Mouse (Mus musculus): ENCODE data around the gene Phlda3. TPM values are rescaled to one million over a fixed set of nuclear protein-coding genes. Genes with fewer than 3 reads are reported as not detected.

The Phlda3 gene
- polyA plus RNA-seq, 3 experiments from 2014 or later: 0.94 to 7.2 TPM; not detected in 1

DNA sequence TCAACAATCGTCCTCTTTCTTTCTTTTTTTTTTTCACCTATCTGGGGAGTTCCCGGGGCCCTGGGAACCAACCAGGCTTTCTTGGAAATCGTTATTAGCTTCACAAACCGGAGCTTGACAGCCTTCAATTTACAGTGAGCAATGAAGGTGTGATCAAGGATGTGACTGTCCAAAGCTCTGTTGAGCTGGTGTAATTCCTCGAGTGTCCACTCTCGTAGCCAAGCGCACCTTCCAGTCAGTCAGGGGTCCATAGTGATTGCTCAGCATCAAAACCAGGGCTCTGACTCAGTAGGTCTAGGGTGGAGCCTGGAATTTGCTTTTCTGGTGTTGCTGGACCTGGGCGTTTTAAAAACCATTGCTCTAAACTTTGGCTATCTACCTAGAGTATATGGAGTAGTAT is 5.7 kb upstream of the Phlda3 start:
- no peak for ATAC-seq

DNA sequence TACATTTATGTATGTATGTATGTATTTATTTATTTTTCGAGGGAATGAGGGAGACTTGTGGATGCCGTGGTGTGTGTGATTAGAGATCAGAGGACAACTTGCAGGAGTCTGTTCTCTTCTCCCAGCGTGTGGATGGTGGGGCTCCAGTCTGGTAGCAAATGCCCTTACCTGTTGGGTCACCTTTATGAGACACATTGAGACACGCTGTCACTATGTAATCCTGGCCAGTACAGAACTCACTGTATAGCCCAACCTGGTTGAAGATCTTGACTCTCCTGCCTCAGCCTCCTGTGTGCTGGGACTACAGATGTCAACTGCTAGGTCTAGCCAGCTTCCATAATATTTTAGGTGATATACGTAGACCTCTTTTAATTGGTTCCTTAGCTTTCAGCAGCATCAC is 4.2 kb upstream of the Phlda3 start:
- ATAC-seq: no peak

DNA sequence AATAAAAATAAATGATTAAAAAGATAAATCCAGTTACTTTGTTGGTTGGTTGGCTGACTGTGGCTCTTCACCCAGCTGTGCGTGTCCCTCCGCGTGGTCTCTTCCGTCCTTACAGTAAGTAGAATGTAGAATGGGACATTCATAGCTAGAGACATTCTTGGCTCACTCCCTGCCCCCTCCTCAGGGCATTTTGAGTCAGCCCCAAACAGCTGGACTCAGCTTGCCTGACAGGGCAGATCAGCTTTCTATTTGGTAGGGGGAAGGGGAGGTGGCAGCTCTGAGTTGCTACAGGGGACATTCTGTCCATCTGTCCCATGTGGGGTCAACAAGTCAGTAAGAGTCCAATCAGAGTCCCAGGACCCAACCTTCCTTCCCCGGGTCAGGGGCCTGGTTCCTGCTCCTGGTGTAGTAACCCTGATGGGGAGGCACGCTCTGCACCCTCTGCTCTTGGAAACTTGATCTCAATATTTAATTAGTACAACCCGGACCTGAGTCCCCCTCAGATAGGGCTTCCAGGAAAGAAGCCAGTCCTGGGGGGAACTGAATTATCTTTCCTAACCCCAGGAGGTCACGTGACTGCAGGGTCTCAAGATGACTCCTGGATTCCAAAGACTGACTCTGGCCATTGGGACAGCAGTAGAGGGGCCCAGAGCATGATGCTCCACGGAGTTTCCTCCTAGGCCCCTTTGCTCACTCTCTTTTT is 2.3 kb upstream of the Phlda3 start:
- no peak for ATAC-seq

DNA sequence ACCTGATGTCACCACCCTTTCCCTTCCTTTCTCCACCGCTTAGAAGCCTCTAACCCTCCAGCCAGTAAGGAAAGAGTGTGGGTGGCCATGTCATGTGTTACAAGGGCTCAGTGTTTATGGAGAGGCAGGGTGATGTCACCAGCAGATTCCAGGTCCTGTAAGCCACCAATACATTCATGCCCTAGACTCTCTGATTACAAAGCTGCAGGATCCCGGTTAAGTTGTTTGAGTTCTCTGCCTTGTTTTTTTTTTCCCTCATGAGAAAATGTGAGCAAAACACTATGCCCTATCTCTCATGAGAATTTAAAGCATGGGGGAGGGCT is 1.8 kb upstream of the Phlda3 start:
- ATAC-seq: no peak

DNA sequence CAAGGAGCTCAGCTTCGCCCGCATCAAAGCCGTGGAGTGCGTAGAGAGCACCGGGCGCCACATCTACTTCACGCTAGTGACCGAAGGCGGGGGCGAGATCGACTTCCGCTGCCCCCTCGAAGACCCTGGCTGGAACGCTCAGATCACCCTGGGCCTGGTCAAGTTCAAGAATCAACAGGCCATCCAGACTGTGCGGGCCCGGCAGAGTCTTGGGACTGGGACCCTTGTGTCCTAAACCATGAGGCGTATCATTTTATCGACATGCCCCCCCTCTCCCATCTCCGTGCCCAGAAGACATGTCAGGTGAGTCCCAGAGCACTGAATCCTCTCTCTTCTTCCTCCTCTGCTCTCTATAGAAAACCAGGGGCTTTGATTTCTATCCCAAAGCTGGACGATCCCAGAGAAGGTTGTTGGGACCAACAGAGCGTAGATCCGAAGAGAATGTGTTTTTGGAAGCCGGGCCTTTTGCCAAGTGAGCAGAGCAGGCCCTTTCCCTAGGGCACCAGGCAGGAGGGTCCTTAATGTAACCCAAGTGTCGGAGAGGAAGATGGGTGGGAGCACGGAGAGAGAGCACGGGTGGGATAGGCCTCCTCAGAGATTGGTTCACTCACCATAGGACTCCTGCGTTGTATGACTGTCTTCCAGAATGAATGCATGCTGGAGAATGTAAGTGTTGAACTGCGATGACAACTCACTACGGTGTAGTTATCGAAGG is 830 bp downstream of the Phlda3 start:
- ATAC-seq: no peak

DNA sequence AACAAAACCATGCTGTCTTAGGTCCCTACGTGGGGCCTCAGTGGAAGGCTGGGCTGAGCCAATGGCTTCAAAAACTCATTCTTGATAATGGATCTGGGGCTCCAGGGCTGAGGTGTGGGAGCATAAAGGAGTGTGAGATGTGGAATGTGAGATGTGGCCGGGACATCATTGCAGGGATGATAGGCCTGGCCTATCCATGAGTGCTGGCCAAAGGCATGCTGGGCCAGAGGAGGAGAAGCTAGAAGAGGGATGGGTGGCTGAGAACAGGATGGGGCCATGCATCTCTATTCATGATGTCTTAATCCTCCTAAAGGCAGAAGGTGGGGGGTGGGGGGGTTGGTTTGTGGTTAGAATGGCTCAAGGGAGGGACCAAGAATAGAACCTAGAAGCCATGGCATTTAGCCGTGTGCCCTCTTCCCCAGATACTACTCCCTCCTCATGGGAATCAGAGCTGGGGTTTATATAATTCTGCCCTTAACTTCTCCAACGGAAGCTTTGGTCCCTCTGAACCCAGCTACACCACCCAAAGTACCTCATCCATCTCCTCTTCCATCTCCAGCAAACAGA is 1.5 kb downstream of the Phlda3 start:
- ATAC-seq: no peak

DNA sequence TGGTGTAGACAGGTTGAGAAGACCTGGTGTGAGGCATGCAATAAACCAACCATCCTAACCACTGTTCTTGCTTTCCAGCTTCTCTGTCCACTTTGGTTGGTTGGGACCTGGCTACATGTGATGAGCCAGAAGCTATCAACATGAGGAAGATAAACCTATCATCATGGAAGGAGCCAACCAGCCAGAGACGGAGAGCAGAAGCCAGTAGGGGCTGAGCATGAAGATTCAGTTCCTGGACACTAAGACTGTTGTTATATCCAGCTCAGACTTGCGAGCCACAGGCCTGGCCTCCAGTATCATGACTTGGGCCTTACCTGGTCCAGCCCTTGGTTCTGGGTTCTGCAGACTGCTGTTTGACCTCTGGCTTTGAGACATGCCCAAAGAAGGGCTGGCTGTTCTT is 2.5 kb downstream of the Phlda3 start:
- ATAC-seq: no peak

DNA sequence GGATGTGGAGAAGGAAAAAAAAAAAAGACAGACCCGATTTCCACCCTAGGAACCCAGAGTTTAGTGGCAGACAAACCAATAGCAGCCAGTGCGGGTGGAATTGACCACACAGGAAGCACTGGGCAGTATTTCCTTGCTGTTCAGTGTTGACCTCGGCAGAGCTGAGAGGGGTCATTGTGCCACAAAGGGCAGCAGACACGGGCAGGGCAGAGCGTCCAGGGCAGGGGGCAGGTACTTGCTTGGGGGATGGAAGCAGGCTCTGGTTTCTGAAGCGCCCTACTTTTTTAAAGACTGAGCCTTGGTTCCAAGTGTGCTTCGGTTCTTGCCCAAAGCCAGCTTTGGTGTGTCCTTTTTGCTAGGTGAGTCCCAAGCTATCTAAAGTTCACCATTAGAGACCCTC is 4.3 kb downstream of the Phlda3 start:
- ATAC-seq: no peak

DNA sequence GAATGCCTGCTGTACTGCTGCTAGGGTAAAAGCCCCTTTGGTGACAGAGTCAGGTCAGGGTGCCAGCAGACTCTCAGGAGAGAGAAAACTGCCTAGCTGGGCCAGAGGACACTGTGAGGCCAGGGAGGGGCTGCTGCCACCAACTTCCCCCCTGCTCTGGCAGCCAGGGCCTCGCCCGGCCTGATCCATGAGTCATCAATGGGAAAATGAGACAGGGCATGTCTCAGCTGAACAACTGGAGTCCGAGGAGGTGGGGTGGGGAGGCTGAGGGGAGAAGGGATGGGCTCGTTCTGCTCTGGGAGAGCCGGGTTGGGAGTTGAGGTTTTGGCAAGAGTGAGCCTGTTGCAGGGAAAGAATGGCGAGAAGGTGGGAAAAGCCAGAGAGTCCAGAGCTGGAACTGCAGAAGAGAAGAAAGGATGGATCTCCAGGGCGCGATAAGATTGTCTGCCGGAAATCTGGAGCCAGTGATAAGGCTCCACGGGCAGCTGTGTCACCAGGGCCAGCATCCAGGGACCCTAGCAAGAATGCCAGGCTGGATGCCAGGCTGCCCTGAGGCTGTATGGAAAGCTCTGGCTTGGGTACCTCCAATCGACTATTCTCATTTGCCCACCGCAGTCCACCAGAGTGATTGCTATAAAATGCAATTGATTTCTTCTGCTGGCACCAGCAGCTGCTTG is 5.1 kb downstream of the Phlda3 start:
- no peak for ATAC-seq

DNA sequence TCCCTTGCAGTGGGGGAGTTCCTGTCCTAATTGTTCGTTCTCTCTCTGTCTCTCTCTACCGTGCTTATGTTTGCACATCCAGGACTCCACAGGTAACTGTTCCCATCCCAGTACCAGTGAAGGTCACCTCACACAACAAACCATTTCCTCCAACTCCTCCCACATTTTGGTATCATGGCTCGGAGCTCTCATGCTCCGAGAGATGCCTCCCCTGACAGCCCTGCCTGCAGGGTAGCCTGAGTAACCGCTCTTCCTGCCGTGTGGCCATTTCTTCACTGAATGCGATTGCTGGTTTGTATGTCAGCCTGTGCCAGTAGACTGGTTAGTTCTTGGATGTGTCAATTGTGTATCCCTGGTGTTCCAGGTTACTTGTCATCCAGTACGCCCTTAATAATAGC is 5.7 kb downstream of the Phlda3 start:
- no peak for ATAC-seq

DNA sequence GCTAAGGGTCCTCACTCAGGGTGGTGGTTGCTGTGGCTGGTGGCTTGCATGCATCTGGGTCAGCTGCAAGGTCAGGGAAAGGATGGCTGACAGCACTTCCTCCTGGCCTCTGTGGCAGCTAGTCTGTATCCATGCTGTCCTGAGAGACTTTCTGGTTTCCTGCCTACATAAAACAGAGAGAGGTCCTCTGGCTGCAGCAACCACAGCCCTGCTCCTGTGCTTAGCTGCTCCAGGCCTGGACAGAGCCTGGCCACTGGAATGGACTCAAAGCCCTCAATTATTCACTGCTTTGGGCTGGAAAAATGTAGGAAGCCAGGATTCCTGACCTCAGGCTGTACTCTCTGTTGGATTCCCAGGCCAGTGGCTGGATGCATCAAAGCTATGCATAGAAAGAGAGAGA is 10.7 kb downstream of the Phlda3 start:
- ATAC-seq: no peak

DNA sequence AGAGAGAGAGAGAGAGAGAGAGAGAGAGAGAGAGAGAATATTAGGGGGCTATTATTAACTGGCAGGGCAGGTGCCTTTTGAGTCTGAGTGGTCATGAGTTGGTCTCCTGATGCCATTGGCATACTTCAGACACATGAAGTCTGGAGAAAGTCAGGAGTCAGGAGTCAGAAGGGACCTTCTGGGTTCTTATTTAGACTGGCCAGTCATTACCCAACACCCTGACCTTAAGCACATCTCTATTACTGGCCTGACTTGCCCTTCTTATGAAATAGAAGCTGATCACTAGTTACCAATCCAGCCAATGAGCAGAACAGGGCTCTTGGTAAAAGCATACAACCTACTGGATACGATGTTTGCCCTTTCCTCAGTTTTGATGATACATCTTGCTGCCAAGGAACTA is 11.1 kb downstream of the Phlda3 start:
- ATAC-seq: no peak

DNA sequence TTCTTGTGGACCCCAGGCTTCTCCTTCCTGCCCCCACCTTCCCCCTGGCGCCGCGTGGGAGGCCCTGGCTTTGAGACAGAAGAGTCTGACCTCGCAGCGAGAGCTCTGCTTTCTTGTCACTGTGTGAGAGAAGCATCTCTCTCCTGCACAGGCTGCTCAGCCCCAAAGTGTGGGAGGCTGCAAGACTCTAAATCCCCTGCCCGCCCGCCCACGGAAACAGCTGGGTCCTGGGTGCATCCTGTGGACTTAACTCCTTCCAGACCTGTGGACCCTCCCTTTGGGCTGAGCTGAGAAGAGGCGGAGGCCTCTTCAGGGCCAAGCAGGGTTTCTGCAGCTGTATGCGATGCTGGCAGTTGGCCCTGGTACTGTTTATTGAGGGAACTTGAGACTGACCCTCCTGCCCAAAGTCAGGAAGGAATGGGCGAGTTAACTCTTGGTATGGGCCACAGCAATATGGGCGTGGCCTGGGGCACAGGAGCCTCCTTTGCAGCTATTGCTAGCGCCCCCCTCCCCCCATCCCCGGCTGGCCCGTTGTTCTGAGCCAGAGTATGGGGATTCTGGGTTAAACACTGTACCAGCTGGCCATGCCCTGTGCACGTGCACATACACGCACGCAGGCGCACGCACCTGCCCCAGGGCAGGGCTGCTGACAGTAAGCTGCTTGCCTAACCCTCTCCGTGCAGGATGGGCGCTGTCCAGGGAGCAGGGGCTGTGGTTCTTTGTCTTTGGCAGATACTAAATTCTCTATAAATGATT is 13.0 kb downstream of the Phlda3 start, which contains the start of gene Tnni1:
Tnni1 (plus strand) TSS at position 655 of the 756 bp plus-strand sequence.
- ATAC-seq: no peak

DNA sequence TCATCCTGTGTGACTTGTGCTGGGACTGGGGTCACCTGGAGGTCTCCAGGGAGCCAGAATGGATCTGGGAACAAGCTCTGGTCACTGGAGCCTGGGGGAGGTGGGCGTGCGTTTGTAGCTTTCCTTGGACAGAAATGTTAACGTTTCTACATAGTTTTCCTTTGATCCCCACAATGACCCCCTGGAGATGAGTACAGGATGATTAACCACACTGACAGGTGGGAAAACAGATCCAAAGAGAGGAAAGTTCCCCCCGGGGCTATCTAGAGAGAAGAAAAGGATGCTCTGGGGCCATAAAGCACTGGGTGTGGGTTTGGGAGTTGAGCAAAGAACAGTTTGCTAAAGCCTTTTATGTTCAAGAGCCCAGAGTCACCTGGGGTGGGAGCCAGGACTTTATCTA is 14.7 kb downstream of the Phlda3 start:
- no peak for ATAC-seq

DNA sequence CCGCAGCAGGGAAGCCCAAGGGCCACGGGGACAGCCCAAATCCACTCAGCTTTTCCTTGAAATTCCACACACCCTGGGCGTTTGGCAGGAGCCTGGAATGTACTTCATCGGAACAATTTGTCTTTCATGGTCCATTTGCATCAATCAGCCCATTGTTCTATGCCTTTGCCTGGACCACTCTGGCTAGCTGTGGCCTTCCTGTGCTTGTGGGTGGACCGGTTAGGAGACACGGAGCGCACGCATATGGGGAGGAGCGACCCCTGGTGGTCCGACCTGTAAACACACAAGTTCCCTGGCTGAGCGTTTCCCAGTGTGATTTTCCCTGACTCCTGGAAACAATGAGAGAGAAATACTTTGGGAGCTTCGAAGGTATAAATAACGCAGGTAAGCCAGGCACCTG is 15.3 kb downstream of the Phlda3 start:
- peak; percentile 84 for ATAC-seq

DNA sequence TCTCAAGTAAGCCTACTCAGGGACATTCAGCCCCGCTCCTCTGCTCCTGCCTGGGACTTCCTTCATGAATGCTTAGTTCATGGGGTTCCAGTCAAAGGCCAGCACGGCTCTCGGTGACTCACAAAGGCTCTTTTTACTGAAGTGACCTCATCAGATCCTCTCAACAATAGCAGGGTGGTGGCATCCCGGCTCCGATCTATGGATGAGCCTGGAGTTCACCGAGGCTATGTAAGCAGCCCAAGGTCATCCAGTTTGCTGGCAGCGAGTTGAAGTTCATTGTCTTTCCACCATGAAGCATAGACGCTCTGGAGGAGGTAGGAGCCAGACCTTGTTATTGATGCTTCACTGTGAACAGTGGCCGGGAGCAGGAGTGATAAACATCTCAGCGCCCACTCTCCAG is 16.9 kb downstream of the Phlda3 start:
- no peak for ATAC-seq

DNA sequence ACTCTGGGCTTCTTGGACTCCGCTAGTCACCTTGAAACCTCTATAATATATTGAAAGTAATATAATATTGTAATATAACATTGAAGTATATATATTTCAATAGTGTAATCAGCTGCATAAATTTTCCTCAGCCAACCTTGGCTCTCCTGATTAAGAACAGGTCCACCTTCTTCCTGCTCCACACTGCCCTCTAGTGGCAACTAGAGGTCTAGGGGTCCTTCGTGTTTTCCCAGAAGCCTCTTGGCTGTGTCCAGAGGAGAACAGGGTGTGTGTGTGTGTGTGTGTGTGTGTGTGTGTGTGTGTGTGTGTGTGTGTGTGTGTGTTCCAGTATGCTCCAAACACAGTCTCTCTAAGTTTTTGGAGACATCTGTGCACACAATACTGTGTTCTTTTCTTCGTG is 21.9 kb downstream of the Phlda3 start:
- ATAC-seq: peak; percentile 74

DNA sequence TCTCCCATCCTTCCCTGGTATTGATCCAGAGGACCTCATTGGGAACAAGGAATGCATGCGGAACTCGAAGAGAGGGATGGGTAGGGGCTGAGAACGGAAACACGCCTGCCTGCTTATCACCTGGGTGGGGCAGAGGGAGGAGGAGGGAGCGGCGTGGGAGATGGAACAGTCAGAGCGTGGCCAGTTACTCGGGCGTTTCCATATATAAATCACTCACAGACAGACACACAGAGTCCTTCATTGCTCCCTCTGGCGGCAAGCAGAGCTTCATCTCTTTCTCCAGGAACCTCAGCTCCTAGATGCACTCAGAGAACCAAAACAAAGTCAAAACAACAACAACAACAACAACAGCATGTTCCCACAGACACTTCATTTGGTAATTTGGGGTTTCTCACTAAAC is 22.8 kb downstream of the Phlda3 start:
- ATAC-seq: no peak

DNA sequence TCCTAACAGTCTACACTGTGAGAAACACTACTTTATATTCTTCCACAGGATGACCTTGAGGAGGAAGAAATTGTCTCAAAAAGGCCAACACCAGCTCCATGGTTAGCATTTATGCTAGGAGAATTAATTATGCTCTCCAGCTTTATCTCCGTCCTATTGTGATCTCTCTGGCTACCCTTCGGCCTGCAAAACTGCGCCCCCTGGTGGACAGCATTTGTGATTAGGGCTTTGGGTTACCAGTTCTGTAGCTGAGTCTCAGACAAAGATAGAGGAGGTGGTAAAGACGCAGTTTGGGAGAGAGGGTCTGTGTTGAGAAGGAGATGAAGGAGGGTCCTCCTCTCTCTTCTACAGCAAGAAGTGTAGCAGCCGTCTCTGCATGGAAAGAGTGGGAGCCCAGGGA is 23.9 kb downstream of the Phlda3 start:
- ATAC-seq: peak; percentile 45

DNA sequence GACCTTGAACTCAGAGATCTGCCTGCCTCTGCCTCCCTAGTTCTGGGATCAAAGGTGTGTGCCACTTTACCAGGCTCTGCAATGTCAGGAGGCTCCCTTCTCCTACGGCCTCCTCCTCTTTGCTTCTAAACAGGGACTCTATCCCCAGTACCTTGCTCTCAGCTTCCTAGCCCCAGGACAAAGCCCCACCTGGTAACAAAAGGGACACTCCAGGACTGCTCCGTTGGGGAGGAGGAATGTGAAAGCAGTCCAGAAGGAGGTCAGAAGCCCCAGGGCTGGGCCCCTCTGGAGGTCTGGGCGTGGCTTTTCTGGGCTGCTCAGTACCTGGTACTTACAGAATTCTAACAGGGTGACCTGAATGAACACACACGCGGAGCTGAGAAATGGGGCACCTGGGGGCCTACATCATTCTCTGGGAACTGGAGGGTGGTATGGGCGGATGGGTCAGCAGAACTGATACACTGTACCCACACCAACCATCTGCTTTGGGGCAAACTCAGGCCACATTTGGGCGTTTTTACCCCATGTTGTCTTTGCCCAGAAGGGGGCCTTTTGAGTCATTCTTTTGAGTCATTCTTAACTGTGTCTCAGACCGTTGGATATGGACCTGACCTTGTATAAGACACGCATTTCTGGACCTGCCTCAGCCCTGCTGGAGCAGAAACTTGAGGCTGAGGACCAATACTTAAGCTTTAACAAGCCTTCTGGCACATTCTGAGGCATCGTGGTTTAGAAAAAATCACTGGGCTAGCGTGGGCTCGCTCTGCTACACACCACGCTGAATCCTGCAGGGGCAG is 26.4 kb downstream of the Phlda3 start:
- no peak for ATAC-seq

DNA sequence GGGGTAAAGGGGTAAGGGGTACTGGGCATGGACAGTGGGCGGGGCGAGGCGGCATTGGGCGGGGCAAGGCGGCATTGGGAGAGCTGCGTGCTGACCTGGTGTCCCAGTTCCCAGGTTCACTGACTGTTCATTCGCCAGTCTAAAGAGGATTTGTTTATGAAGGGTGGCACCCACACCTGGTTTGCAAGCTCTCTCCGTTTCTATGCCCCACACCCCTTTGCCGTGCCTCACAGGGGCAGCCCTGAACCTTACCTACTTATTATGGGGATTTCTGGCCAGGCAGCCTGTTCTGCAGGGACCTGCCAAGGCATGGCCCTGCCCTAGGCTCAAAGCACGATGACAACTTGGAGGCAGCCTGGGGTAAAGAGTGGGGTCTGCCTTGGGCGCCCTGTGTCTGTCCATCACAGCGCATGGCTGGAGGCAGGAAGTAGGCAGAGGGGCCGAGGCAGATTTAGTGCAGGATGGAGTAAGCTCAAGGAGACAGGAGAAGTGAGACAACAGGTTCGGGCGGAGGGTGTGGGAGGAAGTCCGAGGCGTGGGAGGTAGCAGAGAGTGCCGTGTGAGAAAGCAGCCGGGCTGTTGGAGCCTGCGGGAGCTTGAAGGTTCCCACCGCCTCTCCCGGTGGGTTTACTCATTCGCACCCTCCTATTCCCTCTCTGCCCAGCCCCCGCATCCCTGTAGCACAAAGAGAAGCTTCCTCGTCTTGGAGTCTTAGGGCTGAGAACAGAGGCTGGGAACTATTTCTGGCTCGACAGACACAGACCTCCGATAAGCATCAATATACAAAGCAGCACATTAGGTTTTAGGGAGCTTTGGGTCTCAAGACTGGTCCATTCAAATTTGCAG is 27.7 kb downstream of the Phlda3 start:
- peak; percentile 78 for ATAC-seq
